Mouse (Mus musculus) monocyte, adult 2 months (primary cell): ENCODE measurements at regions not wholly inside any gene's neighbourhood (a gene's known extent, or its start where the extent isn't known, plus 50 kb on each side); places are given as distances from the start of the nearest gene placed in this dataset.
A peak's percentile ranks its signal among the peaks of the same experiment; 100 is the strongest.

Experiments
- DNase-seq, 2 experiments: peaks; one replicate each; pipeline ENCODE4 v3.0.0; 2022; ENCODE audit warnings: low spot score in 2 of 2, low read depth in 1 of 2

DNA sequence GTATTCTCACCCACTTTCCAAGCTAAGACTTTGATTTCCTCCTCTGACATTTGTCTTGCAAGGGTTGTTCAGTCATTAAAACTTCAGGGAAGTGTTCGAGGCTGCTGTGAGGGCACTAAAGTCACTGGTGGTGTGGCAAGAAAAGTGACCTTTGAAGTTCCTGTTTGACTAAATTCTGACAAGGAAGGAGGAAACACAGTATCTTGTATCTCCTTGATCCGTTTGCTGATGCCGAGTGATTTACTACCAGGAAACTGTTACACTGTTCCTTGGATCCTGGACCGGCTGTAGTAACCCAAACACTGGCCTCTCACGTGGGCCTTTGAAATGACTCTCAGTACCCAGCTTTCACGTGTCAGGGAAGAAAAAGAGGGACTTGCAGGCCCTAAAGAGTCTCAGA is 53.5 kb upstream of the Ralgapa2 start:
- no peak for DNase-seq

DNA sequence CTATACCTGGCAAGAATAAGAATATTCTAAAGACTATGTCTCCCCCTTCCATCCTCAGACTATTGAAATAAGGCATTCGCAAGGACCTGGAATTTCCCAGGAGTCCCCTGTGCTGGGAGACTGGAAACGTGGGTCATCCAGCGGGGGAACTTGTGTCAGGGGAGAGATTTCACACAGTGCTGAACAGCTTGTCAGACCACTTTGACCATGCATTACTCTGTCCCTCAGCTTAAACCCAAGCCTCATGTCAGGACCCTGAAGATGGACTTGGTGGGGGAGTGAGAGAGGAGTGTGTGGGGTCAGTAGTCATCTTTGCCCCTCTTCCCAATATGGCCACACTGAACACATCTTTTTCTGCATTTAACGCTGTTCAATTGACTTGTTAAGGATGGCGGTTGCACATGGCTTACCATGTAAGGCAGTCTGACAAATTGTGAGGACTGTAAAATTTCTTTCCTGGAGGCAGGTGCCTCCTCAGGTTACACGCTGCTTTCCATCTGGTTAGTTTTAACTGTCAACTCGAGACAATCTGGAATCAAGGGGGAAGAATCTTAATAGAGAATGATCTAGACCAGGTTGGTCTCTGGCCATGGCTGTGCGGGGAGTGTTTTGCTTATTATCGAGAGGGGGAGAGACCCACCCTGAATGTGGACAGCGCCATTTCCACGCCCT is 56.2 kb upstream of the Ralgapa2 start:
- no peak for DNase-seq

DNA sequence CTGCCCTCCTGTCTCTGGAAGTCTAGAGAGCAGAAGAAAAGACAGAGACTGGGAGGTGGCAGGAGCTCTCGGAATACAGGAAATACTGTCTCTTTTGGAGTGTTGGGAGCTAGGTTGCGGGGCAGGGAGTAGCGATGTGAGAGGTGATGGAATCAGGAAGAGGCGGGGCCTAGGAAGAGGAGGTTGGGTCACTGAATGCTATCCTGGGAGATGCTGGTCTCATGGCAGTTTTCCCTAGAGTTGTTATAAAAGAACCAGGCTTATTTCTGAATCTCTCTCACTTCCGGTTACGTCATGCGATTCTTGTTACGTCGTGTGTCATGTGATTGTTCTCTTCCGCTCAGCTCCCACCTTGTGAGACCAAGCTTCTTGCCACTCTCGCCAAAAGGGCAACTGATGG is 58.9 kb upstream of the Ralgapa2 start:
- no peak for DNase-seq

DNA sequence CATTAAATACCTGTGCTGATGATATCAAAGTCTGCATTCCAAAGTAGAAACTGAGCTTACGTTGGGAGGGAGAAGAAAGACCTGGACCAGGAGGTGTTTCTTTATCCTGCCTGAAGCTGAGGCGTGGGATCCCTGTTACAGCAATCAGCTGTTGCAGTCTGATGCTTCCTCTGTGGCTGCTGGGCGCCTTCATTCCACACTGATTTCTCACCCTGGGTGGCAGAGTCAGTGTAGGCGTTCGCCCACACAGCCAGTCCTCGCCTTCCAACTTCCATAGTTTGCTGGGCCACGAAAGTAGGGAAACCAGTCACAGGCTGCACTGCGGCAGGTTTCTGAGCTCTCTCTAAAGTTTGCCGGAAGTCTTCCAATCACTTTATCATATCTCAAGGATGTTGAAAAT is 59.7 kb upstream of the Ralgapa2 start:
- no peak for DNase-seq

DNA sequence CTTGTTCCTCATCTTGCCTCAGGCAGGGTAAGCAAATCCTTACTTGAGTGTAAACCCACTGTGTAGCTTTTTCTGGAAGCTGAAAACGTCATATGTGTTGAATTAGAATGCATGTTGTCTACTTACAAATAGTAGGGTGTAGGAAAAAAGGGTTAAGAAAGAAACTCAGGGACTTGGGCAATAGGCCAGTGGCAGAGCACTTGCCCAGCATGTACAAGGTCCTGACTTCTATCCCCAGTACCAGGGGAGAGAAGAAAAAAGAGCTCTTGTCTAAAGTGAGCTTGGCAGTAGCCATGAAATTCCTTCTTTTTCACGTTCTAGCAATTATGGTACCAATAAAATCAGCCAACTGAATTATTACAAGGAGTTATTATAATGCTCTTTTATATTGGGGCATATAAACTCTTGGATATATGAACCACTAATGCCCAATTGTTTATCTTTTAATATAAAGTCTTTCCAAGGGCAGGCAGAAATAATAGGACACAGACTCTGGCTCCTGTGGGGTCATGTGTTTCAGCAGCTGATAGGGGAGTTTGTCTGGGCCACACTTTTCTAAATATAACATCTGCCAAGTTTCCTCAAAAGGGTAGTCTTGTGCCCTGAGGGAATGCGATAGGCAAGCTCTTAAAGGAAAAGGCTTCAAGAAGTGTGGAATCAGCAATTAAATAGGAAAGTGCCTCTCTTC is 63.6 kb upstream of the Ralgapa2 start:
- no peak for DNase-seq

DNA sequence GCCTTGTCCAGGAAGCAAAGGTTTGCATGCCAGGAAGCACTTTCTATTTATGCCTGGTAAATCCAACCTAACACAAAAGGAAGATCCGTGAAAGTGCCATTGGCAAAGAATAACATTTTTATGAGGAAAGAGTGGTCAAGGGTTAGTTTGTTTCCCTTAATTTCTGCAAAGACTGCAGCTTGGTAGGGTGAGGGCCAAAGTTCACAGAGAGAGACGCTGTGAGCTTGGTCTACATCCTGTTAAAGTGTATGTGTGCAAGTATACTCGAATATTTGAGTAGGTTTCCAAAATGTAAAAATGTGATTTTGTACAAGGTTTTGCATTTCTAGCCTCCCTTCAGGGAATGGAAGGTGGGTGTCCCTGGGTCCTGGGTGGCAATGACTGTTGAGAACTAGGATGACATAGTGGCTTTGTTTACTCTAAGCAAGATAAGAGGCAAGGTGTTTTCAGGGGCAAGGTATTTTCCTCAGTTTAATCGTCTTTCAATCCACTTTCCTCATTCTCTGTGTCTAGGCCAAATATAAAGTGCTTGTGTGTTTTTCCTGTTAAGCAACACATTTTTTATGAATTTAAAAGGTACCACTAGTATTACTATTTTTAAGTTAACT is 64.3 kb upstream of the Ralgapa2 start:
- no peak for DNase-seq

DNA sequence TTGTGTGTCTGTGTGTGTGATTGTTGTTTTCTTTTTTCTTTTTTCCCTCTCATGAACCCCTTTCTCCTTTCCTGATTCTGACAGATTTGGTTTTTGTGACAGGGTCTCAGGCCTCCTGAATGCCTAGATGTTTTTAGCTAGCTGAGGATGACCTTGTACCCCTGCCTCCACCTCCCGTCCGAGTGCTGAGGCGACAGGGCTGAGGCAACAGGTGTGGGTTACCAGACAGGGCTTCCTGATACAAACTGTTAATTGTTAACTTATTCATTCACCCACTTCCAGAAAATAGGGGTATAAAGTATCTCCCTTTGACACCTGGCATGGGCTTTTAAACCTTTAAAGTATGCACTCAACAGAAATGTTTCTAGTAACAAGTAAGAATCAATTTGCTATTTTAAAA is 65.0 kb upstream of the Ralgapa2 start:
- no peak for DNase-seq

DNA sequence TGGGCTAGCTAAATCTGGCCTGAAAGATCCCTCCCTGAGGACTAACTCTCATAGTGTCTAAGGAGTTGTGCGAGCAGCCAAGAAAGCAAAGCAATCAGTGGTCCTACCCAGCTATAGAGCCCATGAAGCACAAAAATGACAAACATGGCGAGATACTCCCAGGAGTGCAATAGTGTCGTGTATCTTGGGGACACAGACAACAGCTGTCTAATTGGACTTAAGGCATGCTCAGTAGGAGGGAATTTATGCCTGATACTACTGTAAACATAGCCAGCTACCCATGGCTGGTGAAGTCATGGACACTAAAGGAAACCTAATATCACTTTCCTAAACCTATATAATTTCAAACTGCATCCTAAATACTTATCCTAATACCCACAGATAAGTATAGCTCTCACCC is 69.1 kb upstream of the Ralgapa2 start:
- DNase-seq, result no peak

DNA sequence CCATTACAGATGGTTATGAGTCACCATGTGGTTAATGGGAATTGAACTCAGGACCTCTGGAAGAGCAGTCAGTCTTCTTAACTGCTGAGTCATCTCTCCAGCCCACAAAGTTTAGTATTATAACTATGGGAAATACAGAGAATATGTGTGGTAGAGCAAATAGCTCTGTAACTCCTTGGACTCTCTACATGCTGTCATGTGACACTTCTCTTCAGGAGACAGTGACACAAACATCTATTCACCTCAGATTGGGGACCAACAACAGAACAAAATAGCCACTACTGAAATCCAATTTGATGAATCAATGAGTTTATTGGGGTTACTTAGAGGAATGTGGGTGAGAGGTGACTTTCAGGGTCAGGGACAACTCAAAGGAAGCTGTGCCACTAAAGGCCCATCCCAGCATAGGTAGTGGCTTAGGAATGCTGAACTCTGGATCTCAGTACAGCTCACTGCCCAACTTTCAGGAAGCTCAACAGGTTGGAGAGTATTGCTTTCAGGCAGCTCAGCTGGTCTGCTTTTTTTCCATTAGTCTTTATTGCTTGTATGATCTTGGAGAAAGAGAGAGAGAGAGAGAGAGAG is 71.8 kb upstream of the Ralgapa2 start:
- DNase-seq, result no peak

DNA sequence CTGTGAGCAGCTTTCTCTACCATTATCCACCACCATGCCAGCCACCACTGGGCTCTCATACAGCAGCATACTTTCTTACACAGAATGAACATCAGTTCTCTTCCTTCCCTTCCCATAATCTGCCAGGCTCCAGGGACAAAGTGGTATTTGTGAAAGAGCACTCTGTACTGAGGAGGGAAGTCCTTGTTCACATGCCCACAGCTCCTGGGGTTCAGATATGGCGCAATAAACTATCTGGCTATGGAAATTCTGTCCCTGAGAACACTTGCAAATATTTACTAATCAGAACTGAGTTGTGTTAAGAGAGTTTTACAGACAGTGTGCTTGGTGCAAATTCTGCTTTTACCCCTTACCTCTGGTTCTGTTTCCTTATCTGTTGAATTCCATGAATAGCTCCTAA is 74.2 kb upstream of the Ralgapa2 start:
- no peak for DNase-seq

DNA sequence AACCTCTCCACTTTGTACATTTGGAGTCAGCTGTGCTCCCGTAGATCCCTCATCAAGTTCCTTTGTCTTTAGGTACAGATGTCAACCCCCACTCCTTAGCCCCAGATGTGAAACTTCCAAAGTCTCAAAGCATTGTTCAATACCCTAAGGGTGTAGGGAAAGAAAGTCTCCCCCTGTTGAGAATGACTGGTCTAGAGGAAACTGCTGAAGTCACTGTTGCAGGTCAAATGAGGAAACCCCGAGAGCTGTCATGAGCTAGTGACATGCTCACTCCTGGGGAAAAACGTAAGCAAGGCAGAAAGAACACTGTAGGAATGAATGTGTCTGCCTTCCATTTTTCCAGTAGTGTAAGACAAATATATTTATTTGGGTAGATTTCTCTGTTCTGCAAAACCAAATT is 74.8 kb upstream of the Ralgapa2 start:
- no peak for DNase-seq

DNA sequence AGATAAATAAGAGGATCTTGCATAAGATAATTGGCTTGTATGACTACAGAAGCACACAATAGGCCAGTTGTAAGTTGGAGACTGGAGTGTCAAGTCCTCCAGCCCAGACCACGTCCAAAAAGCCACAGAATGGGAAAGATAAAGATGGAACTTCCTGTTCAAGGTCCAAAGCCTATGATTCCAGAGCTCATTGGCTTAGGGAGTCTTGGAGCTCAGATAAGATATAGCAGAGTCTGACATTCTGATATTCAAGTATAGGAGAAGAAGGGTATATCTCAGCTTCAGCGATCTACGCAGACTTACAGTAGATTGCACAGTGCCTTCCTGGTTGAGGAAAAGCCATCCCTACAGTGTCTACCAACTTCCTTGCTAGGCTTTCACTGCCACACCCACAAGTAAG is 77.7 kb upstream of the Ralgapa2 start:
- no peak for DNase-seq

DNA sequence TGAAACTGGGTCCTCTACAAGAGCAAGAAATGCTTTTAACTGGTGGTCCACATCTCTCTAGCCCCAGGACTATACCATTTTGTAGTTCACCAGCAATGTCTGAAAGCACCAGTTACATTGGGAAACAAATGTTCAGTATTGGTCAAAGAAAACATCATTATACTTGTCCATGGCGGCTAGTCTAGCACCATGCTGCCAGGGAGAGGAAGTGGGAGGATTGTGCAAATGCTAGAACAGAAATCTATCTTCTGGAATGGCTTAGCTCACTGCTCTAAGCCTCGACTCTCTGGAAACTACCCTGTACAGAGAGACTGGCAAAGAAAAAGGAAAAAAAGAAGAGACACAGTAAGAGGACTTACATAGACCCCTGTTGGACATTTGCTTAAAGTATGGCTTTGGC is 81.1 kb upstream of the Ralgapa2 start:
- DNase-seq, result no peak

DNA sequence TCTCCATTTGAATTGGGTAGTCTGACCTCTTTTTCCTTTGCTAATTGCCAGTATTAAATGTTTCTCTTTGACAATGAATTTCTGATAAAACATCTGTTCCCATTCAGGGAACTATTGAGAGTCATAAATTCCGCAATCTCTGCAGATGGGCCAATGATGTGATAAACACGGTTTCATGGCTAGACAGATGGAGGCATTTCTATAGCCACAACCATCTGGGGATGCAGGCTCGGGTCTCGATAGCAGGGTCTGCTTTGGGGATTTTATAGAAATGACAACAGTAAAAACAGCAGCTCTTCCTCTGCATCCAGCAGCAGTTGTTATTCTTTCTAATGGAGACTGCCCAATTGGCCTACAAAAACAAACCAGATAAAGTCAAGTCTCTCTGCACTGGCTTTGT is 82.1 kb upstream of the Ralgapa2 start:
- DNase-seq, result no peak

DNA sequence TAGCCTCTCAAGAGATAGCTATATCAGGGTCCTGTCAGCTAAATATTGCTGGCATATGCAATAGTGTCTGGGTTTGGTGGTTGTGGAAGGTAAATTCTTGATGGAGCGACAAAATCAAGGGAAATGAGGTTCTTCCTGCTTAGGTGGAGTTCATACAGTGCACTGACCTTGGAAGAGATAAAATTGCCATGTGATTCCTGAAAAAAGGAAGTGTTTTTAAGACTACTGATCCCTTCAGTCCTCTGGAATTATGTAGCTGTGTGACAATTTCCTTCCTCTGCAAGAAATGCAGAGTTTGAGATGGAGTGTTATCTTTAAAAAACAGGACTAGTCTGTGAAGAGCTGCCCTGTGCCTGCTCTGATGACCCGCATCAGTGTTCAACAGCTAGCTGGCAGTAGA is 83.5 kb upstream of the Ralgapa2 start:
- no peak for DNase-seq

DNA sequence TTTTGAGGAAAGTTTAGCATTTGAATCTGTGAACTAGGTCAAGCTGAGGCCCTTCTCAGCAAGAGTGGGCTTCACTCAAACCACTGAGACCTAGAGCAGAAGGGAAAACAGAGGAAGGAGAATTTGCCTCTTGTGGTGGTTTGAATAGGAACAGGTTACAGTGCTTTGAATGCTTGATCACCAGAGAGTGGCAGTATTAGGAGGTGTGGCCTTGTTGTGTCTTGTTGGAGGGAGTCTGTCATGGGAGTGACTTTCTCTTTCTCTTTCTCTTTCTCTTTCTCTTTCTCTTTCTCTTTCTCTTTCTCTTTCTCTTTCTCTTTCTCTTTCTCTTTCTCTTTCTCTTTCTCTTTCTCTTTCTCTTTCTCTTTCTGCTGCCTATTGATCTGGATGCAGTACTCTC is 94.0 kb upstream of the Ralgapa2 start:
- no peak for DNase-seq

DNA sequence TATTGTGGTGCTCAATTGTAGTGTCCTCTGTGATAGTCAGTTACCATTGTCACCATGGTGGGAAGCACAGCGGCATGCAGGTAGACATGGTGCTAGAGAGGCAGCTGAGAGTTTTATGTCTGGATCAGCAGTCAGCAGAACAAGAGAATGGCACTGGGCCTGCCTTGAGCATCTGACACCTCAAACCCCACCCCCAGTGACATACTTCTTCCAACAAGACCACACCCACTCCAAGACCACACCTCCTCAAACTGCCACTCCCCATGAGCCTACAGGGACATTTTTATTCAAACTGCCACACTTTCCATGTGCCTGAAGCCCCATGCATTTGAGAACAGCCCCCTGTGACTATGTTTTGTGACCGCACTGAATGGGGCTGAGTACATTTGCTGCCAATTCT is 98.8 kb upstream of the Ralgapa2 start:
- DNase-seq, result no peak

DNA sequence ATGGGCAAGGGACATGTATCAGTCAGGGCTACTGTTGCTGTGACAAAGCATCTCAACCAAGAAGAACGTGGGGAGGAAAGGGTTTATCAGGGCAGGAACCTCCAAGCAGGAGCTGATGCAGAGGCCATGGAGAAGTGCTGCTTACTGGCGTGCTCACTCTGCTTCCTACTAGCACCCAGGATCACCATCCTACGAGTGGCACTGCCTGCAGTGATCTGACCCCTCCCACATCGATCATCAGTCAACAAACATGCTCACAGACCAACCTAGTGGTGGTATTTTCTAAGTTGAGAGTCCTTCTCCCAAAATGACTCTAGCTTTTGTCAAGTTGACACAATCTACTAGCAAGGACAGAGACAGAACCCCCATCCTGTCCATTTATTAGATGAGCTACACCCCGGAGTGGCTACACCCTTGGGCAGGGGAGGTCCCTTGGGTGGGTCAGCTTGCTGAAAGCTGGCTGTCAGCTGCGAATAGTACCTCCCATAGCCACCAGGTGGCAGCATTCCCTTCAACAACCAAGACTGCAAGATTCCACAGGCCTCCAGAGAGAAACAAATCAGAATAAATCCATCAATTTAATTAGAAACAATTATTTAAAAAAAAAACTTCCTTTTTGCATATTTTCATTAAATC is 99.9 kb upstream of the Ralgapa2 start:
- peak in 1 of 2 experiments; percentile 18 for DNase-seq

DNA sequence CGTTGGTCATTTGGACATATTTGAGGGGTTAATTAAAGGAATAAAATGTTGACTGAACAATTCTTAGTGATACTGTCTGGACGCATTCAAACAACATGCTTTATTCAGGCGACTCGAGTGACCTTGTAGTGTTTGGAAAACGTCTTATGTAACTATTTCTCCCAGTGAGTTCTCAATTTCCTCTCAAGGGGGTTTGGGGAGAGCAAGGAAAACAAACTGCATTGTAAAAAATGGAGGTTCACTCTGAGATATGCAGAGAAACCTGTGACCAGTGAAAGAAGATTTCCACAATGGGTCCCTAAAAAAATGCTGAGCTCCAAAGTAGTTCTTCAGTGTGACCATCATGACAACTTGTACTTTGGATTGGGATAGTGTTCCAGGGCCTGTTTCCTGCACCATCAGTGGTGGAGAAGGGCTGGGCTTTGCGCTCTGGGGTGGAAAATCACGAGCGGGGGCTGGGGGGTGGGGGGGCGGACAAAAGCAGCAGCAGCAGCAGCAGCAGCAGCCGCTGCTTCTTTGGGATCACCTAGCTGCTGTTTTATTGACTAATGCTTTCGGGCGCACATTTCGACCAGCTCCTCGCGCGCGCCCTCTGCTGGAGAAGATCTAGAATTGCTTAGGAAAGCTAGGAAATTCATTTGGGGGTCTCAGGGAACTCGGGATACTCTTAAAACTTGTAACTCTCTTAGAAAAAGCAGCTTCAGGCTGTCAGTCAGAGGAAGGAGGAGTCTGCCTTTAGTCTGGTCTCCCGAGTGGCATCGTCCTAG is 100.6 kb upstream of the Ralgapa2 start:
- no peak for DNase-seq

DNA sequence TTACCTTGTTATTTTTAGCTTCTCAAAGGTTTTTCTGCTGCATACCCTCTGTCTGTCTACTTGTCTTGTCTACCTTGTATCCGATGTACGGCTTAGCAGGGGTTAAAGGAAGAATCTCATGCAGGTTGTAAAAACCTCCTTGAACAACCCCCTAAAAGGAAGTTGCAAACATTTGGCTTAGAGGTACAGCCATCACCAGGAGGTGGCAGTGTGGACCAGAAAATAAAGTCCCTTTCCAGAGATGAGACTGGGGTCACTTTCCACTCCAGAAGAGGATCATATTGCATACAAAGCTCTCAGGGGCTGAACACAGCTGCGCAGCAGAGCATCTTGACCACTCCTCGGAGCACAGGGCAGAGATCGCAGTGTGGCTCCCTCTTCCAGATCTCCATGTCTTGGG is 109.0 kb upstream of the Ralgapa2 start:
- DNase-seq, result no peak

DNA sequence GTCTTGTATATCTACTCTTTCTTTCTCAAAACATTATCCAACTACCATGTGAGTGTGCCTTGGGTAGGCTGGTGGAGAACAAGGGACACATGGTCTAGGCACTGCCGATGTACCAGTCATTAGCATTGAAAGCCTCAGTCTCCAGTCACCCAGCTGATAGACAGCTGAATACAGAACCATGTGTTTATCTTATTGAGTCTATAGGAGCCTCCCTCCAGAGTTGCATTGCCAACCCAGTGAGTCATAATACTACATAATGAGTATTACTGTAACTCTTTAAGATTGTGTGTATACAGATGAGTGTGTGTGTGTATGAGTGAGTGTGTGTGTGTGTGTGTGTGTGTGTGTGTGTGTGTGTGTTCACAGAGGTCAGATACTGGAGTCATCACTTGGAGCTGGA is 110.9 kb upstream of the Ralgapa2 start:
- no peak for DNase-seq
